Mouse (Mus musculus) midbrain, embryonic 14.5 days (tissue): Measurements from ENCODE around the gene Dlg4. TPM values are rescaled to one million over a fixed set of nuclear protein-coding genes. Genes with fewer than 3 reads are reported as not detected.
A peak's percentile ranks its signal among the peaks of the same experiment; 100 is the strongest.
"Not testable (repeated sequence)": the region's sequence is repeated elsewhere in the genome, so short reads cannot be mapped to it uniquely, and the experiment has no call there.

Experiments
- ATAC-seq: fragments of 200-750 bp; cut with Nextera tagmentation; 2 replicates; pipeline ENCODE4 v1.8.0; 2017; ENCODE audit warnings: moderate number of reproducible peaks, moderate library complexity; ENCODE audit not compliant: low FRiP score, low TSS enrichment
- DNase-seq: peaks from one replicate; pipeline ENCODE4 v3.0.0-alpha.2; 2015
- H3K27ac ChIP-seq: fragments of 300-500 bp; sonication (generic); replicated peaks from 2 replicates; pipeline ENCODE4 v1.5.1; 2014; ENCODE audit warnings: mild to moderate bottlenecking, low read depth, low read length, moderate library complexity
- H3K27me3 ChIP-seq: fragments of 300-500 bp; sonication (generic); 2 replicates; pipeline ENCODE4 v1.6.1; 2014; ENCODE audit warnings: low read length, control low read depth, mixed read lengths; ENCODE audit not compliant: control insufficient read depth, insufficient read depth
- H3K36me3 ChIP-seq: fragments of 300-500 bp; sonication (generic); 2 replicates; pipeline ENCODE4 v1.6.1; 2014; ENCODE audit warnings: low read length, control low read depth; ENCODE audit not compliant: control insufficient read depth, insufficient read depth
- H3K4me1 ChIP-seq: fragments of 300-500 bp; sonication (generic); 2 replicates; pipeline ENCODE4 v1.6.1; 2014; ENCODE audit warnings: mild to moderate bottlenecking, antibody characterized with exemption, low read length, control low read depth; ENCODE audit not compliant: control insufficient read depth, insufficient read depth
- H3K4me2 ChIP-seq: fragments of 300-500 bp; sonication (generic); 2 replicates; pipeline ENCODE4 v1.6.1; 2014; ENCODE audit warnings: mild to moderate bottlenecking, low read length, moderate library complexity
- H3K4me3 ChIP-seq: fragments of 300-500 bp; sonication (generic); replicated peaks from 2 replicates; pipeline ENCODE4 v1.5.1; 2014; ENCODE audit warnings: low read depth, low read length
- H3K9ac ChIP-seq: fragments of 300-500 bp; sonication (generic); replicated peaks from 2 replicates; pipeline ENCODE4 v1.6.1; 2014; ENCODE audit warnings: mild to moderate bottlenecking, low read length, moderate library complexity
- H3K9me3 ChIP-seq: fragments of 300-500 bp; sonication (generic); 2 replicates; pipeline ENCODE4 v1.6.1; 2016; ENCODE audit warnings: low read length, control low read depth, mixed read lengths; ENCODE audit not compliant: control insufficient read depth
- WGBS: fragments of 180-500 bp; shearing (Covaris S2); extraction: QIAGEN DNeasy Blood & Tissue Kit; methylation state at CpG from one replicate; pipeline ENCODE4 v1.1.7; 2014; 5-methylcytosine and 5-hydroxymethylcytosine counted together
- polyA plus RNA-seq: library from polyadenylated mRNA; unstranded; fragments of >200 nt; fragmentation: Nextera tagmentation; extraction: Ambion mirVana; gene quantifications from 2 replicates; pipeline ENCODE4 v1.2.1, GENCODE M21; 2014

The Dlg4 gene
- polyA plus RNA-seq, 1 experiment from 2014 or later = 33.1 TPM

- Histone ChIP-seq H3K9ac (no peak overlapping the region), H3K4me3 (no peak overlapping the region), H3K36me3 (no peaks in the 10 kb centered on the region), H3K4me1 (no peaks in the 10 kb centered on the region), H3K4me2 (no peak overlapping the region), H3K9me3 (no peaks in the 10 kb centered on the region), H3K27me3 (no peaks in the 10 kb centered on the region), H3K27ac (no peak overlapping the region)
- DNase-seq = no peak
- WGBS = 87% methylated on average over 9 of the region's 9 CpGs
- no peak for ATAC-seq
Observed at GRCm38 (mm10) chr11:70057805-70058204, 41.1 kb downstream of the Dlg4 start.

- WGBS = 70% methylated on average over 6 of the region's 6 CpGs
- Histone ChIP-seq H3K9ac (no peak overlapping the region), H3K4me3 (no peak overlapping the region), H3K9me3 (no peaks in the 10 kb centered on the region), H3K36me3 (no peaks in the 10 kb centered on the region), H3K27ac (no peak overlapping the region), H3K4me1 (no peaks in the 10 kb centered on the region), H3K4me2 (no peak overlapping the region), H3K27me3 (no peaks in the 10 kb centered on the region)
- DNase-seq (no peak), ATAC-seq (no peak)
Observed at GRCm38 (mm10) chr11:70059930-70060329, 43.2 kb downstream of the Dlg4 start.

- WGBS = 68% methylated on average over 3 of the region's 3 CpGs
- H3K36me3 ChIP-seq = no peaks in the 10 kb centered on the region
- DNase-seq = no peak
Observed at GRCm38 (mm10) chr11:70063053-70063452, 46.3 kb downstream of the Dlg4 start.

GRCm38 (mm10) chr11:70066701-70067100, 50.0 kb downstream of the Dlg4 start:
- DNase-seq (no peak), ATAC-seq (no peak)
- no peaks in the 10 kb centered on the region for H3K36me3 ChIP-seq
- no peak overlapping the region for H3K9ac ChIP-seq
- no peaks in the 10 kb centered on the region for H3K9me3 ChIP-seq
- H3K4me3 ChIP-seq = no peak overlapping the region
- no peak overlapping the region for H3K4me2 ChIP-seq
- H3K4me1 ChIP-seq = no peaks in the 10 kb centered on the region
- WGBS = 82% methylated on average over 4 of the region's 4 CpGs
- H3K27me3 ChIP-seq = no peaks in the 10 kb centered on the region
- no peak overlapping the region for H3K27ac ChIP-seq

More at GRCm38 (mm10) chr11:70063053-70063452, 46.3 kb downstream of the Dlg4 start:
- no peak for ATAC-seq
- Histone ChIP-seq H3K9ac (no peak overlapping the region), H3K27me3 (no peaks in the 10 kb centered on the region), H3K4me2 (no peak overlapping the region), H3K27ac (no peak overlapping the region), H3K9me3 (no peaks in the 10 kb centered on the region), H3K4me3 (no peak overlapping the region), H3K4me1 (no peaks in the 10 kb centered on the region)

GRCm38 (mm10) chr11:70068245-70068644, 51.5 kb downstream of the Dlg4 start:
- DNase-seq = peak; percentile 51
- Histone ChIP-seq H3K4me1 (no peaks in the 10 kb centered on the region), H3K4me2 (no peak overlapping the region), H3K27me3 (no peaks in the 10 kb centered on the region), H3K9ac (no peak overlapping the region), H3K36me3 (no peaks in the 10 kb centered on the region), H3K4me3 (no peak overlapping the region), H3K27ac (no peak overlapping the region), H3K9me3 (no peaks in the 10 kb centered on the region)
- WGBS = 27% methylated on average over 3 of the region's 3 CpGs
- 0 out of 2 replicates have a peak, but pooled peaks have one; percentile 17 for ATAC-seq

GRCm38 (mm10) chr11:70070057-70070456, 53.3 kb downstream of the Dlg4 start:
- Histone ChIP-seq H3K9ac (no peak overlapping the region), H3K4me2 (no peak overlapping the region), H3K4me3 (no peak overlapping the region), H3K4me1 (no peaks in the 10 kb centered on the region), H3K36me3 (no peaks in the 10 kb centered on the region), H3K27ac (no peak overlapping the region), H3K9me3 (no peaks in the 10 kb centered on the region), H3K27me3 (no peaks in the 10 kb centered on the region)
- no peak for ATAC-seq
- DNase-seq = no peak
- WGBS = 89% methylated on average over 6 of the region's 6 CpGs

- H3K27me3 ChIP-seq, H3K4me2 ChIP-seq, ATAC-seq, H3K27ac ChIP-seq, H3K9me3 ChIP-seq, H3K36me3 ChIP-seq, H3K4me3 ChIP-seq, H3K4me1 ChIP-seq, H3K9ac ChIP-seq, DNase-seq: not testable (repeated sequence)
- WGBS = 88% methylated on average over 3 of the region's 3 CpGs
Observed at GRCm38 (mm10) chr11:70070603-70071002, 53.9 kb downstream of the Dlg4 start.

GRCm38 (mm10) chr11:70074379-70075071, 57.8 kb downstream of the Dlg4 start:
- Histone ChIP-seq H3K4me1 (no peaks in the 10 kb centered on the region), H3K9ac (no peak overlapping the region), H3K36me3 (no peaks in the 10 kb centered on the region), H3K4me3 (no peak overlapping the region), H3K27me3 (no peaks in the 10 kb centered on the region), H3K9me3 (no peaks in the 10 kb centered on the region), H3K27ac (no peak overlapping the region), H3K4me2 (0 out of 2 replicates have a peak overlapping the region, but pooled peaks have one; percentile 18)
- DNase-seq (peak; percentile 91), ATAC-seq (no peak)
- WGBS = 39% methylated on average over 17 of the region's 17 CpGs

- no peak for DNase-seq
- H3K4me1 ChIP-seq = no peaks in the 10 kb centered on the region
- H3K9ac ChIP-seq = no peak overlapping the region
- no peak overlapping the region for H3K4me2 ChIP-seq
- ATAC-seq = no peak
- H3K4me3 ChIP-seq = no peak overlapping the region
- no peaks in the 10 kb centered on the region for H3K27me3 ChIP-seq
- no peak overlapping the region for H3K27ac ChIP-seq
- H3K36me3 ChIP-seq = no peaks in the 10 kb centered on the region
- H3K9me3 ChIP-seq = no peaks in the 10 kb centered on the region
- WGBS = 91% methylated on average over 6 of the region's 6 CpGs
Observed at GRCm38 (mm10) chr11:70075581-70075980, 58.8 kb downstream of the Dlg4 start.
